Mouse (Mus musculus): Measurements from ENCODE around the gene Cd40. TPM values are rescaled to one million over a fixed set of nuclear protein-coding genes. Genes with fewer than 3 reads are reported as not detected.

The Cd40 gene
- polyA plus RNA-seq (2016; fragmentation: Nextera tagmentation; extraction: Ambion mirVana): 4.4 and 5.6 TPM in 2 replicates

- Histone ChIP-seq H3K4me1 (peaks cover 46% of the 10 kb centered on the region), H3K27me3 (ENCODE audit: poor library complexity, severe bottlenecking) (peaks cover 44% of the 10 kb centered on the region), H3K36me3 (replicated peaks) (no peaks in the 10 kb centered on the region), H3K4me3 (peak within 1 kb of the TSS; percentile 46), H3K9me3 (no peaks in the 10 kb centered on the region), H3K27ac (peak within 1 kb of the TSS; percentile 70)
- peak; percentile 72 for DNase-seq (ENCODE audit: extremely low spot score, low spot score)
- 13% methylated on average over 25 of the region's 25 CpGs for WGBS
Observed at GRCm38 (mm10) chr2:165054888-165055852, at the start of gene Cd40. Gene Cd40 (plus strand): TSS chr2:165055627.

- no peaks in the 10 kb centered on the region for H3K27me3 ChIP-seq (ENCODE audit: poor library complexity, severe bottlenecking)
- DNase-seq (ENCODE audit: extremely low spot score, low spot score): no peak
- peaks cover 100% of the 10 kb centered on the region for H3K36me3 ChIP-seq (replicated peaks)
- H3K4me3 ChIP-seq: no peak overlapping the region
- 95% methylated on average over 4 of the region's 4 CpGs for WGBS
- no peaks in the 10 kb centered on the region for H3K9me3 ChIP-seq
- no peaks in the 10 kb centered on the region for H3K4me1 ChIP-seq
- H3K27ac ChIP-seq: no peak overlapping the region
Observed at GRCm38 (mm10) chr2:165006813-165007212, 48.6 kb upstream of the Cd40 start.

GRCm38 (mm10) chr2:165007986-165008385, 47.4 kb upstream of the Cd40 start:
- H3K36me3 ChIP-seq (replicated peaks): peaks cover 100% of the 10 kb centered on the region

GRCm38 (mm10) chr2:165009161-165009560, 46.3 kb upstream of the Cd40 start:
- Histone ChIP-seq H3K4me3 (no peak overlapping the region), H3K36me3 (replicated peaks) (peaks cover 100% of the 10 kb centered on the region), H3K27ac (no peak overlapping the region), H3K4me1 (no peaks in the 10 kb centered on the region), H3K27me3 (ENCODE audit: poor library complexity, severe bottlenecking) (no peaks in the 10 kb centered on the region), H3K9me3 (no peaks in the 10 kb centered on the region)
- 97% methylated on average over 14 of the region's 14 CpGs for WGBS
- no peak for DNase-seq (ENCODE audit: extremely low spot score, low spot score)

More at GRCm38 (mm10) chr2:165007986-165008385, 47.4 kb upstream of the Cd40 start:
- Histone ChIP-seq H3K27ac (no peak overlapping the region), H3K9me3 (no peaks in the 10 kb centered on the region), H3K27me3 (ENCODE audit: poor library complexity, severe bottlenecking) (no peaks in the 10 kb centered on the region), H3K4me3 (no peak overlapping the region), H3K4me1 (no peaks in the 10 kb centered on the region)
- DNase-seq (ENCODE audit: extremely low spot score, low spot score): no peak
- 97% methylated on average over 1 of the region's 1 CpGs for WGBS

GRCm38 (mm10) chr2:165009581-165009980, 45.8 kb upstream of the Cd40 start:
- H3K4me1 ChIP-seq: no peaks in the 10 kb centered on the region
- WGBS: 91% methylated on average over 2 of the region's 2 CpGs
- H3K9me3 ChIP-seq: no peaks in the 10 kb centered on the region
- no peak for DNase-seq (ENCODE audit: extremely low spot score, low spot score)
- H3K36me3 ChIP-seq (replicated peaks): peaks cover 100% of the 10 kb centered on the region
- no peak overlapping the region for H3K27ac ChIP-seq
- H3K4me3 ChIP-seq: no peak overlapping the region
- H3K27me3 ChIP-seq (ENCODE audit: poor library complexity, severe bottlenecking): no peaks in the 10 kb centered on the region

GRCm38 (mm10) chr2:165010351-165010750, 45.1 kb upstream of the Cd40 start:
- Histone ChIP-seq H3K9me3 (no peaks in the 10 kb centered on the region), H3K4me1 (no peaks in the 10 kb centered on the region), H3K4me3 (no peak overlapping the region), H3K36me3 (replicated peaks) (peaks cover 98% of the 10 kb centered on the region), H3K27me3 (ENCODE audit: poor library complexity, severe bottlenecking) (no peaks in the 10 kb centered on the region), H3K27ac (no peak overlapping the region)
- no peak for DNase-seq (ENCODE audit: extremely low spot score, low spot score)
- 93% methylated on average over 10 of the region's 10 CpGs for whole genome bisulfite sequencing

- H3K4me3 ChIP-seq: no peak overlapping the region
- WGBS: 94% methylated on average over 5 of the region's 5 CpGs
- H3K27me3 ChIP-seq (ENCODE audit: poor library complexity, severe bottlenecking): no peaks in the 10 kb centered on the region
- DNase-seq (ENCODE audit: extremely low spot score, low spot score): no peak
- H3K4me1 ChIP-seq: no peaks in the 10 kb centered on the region
- H3K9me3 ChIP-seq: no peaks in the 10 kb centered on the region
- no peak overlapping the region for H3K27ac ChIP-seq
- H3K36me3 ChIP-seq (replicated peaks): peaks cover 95% of the 10 kb centered on the region
Observed at GRCm38 (mm10) chr2:165014935-165015334, 40.5 kb upstream of the Cd40 start.

- no peaks in the 10 kb centered on the region for H3K9me3 ChIP-seq
- no peaks in the 10 kb centered on the region for H3K4me1 ChIP-seq
- 91% methylated on average over 3 of the region's 3 CpGs for WGBS
- no peak for DNase-seq (ENCODE audit: extremely low spot score, low spot score)
- no peaks in the 10 kb centered on the region for H3K27me3 ChIP-seq (ENCODE audit: poor library complexity, severe bottlenecking)
- no peak overlapping the region for H3K4me3 ChIP-seq
- no peak overlapping the region for H3K27ac ChIP-seq
- H3K36me3 ChIP-seq (replicated peaks): peaks cover 74% of the 10 kb centered on the region
Observed at GRCm38 (mm10) chr2:165020490-165020889, 34.9 kb upstream of the Cd40 start.

GRCm38 (mm10) chr2:165027163-165027562, 28.3 kb upstream of the Cd40 start:
- DNase-seq (ENCODE audit: extremely low spot score, low spot score): no peak
- Histone ChIP-seq H3K27me3 (ENCODE audit: poor library complexity, severe bottlenecking) (no peaks in the 10 kb centered on the region), H3K36me3 (replicated peaks) (peaks cover 33% of the 10 kb centered on the region), H3K27ac (no peak overlapping the region), H3K9me3 (no peaks in the 10 kb centered on the region), H3K4me1 (peaks cover 11% of the 10 kb centered on the region), H3K4me3 (no peak overlapping the region)
- WGBS: 86% methylated on average over 1 of the region's 1 CpGs

GRCm38 (mm10) chr2:165032533-165032932, 22.9 kb upstream of the Cd40 start:
- Histone ChIP-seq H3K4me3 (peak overlapping the region; percentile 94; the same call in 1 of the 2 replicates), H3K9me3 (no peaks in the 10 kb centered on the region), H3K36me3 (replicated peaks) (peaks cover 18% of the 10 kb centered on the region), H3K4me1 (peaks cover 40% of the 10 kb centered on the region), H3K27me3 (ENCODE audit: poor library complexity, severe bottlenecking) (no peaks in the 10 kb centered on the region), H3K27ac (no peak overlapping the region)
- no peak for DNase-seq (ENCODE audit: extremely low spot score, low spot score)
- 69% methylated on average over 3 of the region's 3 CpGs for WGBS

GRCm38 (mm10) chr2:165033306-165033705, 22.1 kb upstream of the Cd40 start:
- Histone ChIP-seq H3K36me3 (replicated peaks) (peaks cover 18% of the 10 kb centered on the region), H3K4me3 (peak overlapping the region; percentile 94), H3K27ac (peak overlapping the region; percentile 100; the same call in 1 of the 2 replicates), H3K27me3 (ENCODE audit: poor library complexity, severe bottlenecking) (no peaks in the 10 kb centered on the region), H3K9me3 (no peaks in the 10 kb centered on the region), H3K4me1 (peaks cover 40% of the 10 kb centered on the region)
- no peak for DNase-seq (ENCODE audit: extremely low spot score, low spot score)
- WGBS: 67% methylated on average over 6 of the region's 6 CpGs

- H3K4me1 ChIP-seq: peaks cover 40% of the 10 kb centered on the region
- peak within 1 kb of the TSS; percentile 94 for H3K4me3 ChIP-seq
- peak within 1 kb of the TSS; percentile 100 for H3K27ac ChIP-seq
- WGBS: under 1% methylated on average over 108 of the region's 111 CpGs
- no peaks in the 10 kb centered on the region for H3K9me3 ChIP-seq
- no peaks in the 10 kb centered on the region for H3K27me3 ChIP-seq (ENCODE audit: poor library complexity, severe bottlenecking)
- peak; percentile 99 for DNase-seq (ENCODE audit: extremely low spot score, low spot score)
- peaks cover 10% of the 10 kb centered on the region; the same call in 1 of the 2 replicates for H3K36me3 ChIP-seq (replicated peaks)
Observed at GRCm38 (mm10) chr2:165034131-165035057, 21.0 kb upstream of the Cd40 start, which contains the start of gene Ncoa5. Gene Ncoa5 (minus strand): TSS chr2:165034867.
